Mouse (Mus musculus) CH12.LX (cell line): ENCODE measurements around the gene Vmn1r188. TPM values are rescaled to one million over a fixed set of nuclear protein-coding genes. Genes with fewer than 3 reads are reported as not detected.

Source experiments
- DNase-seq: peaks from one replicate; pipeline ENCODE4 v3.0.0-alpha.2; 2013; ENCODE audit errors: extremely low read depth
- H3K27ac ChIP-seq: 2 replicates; pipeline ENCODE4 v1.5.1; 2012; ENCODE audit warnings: low read depth, mild to moderate bottlenecking, control low read depth, moderate library complexity; ENCODE audit not compliant: insufficient read depth
- H3K27me3 ChIP-seq: replicated peaks from 2 replicates; pipeline ENCODE3; 2012; ENCODE audit warnings: inconsistent platforms
- H3K36me3 ChIP-seq, 2 experiments: replicated peaks in 1 of 2; 2 replicates each; pipeline versions ENCODE3 to v1.6.1; 2012; ENCODE audit warnings: inconsistent platforms in 1 of 2, low read length in 1 of 2, mild to moderate bottlenecking in 1 of 2, mixed read lengths in 1 of 2, moderate library complexity in 1 of 2; ENCODE audit not compliant: control insufficient read depth in 1 of 2, insufficient read depth in 1 of 2
- H3K4me1 ChIP-seq, 2 experiments: 2 replicates each; pipeline ENCODE4 v1.6.1; 2012; ENCODE audit warnings: inconsistent platforms in 1 of 2, moderate library complexity in 1 of 2; ENCODE audit not compliant: insufficient read depth in 2 of 2, control insufficient read depth in 1 of 2
- H3K4me2 ChIP-seq: 2 replicates; pipeline ENCODE4 v1.6.1; 2012; ENCODE audit warnings: low read depth, mild to moderate bottlenecking, control low read depth; ENCODE audit not compliant: poor library complexity, insufficient read depth, severe bottlenecking
- H3K4me3 ChIP-seq, 3 experiments: fragments of 150-350 bp in 1 of 3; sonication (generic) in 1 of 3; replicated peaks in 1 of 3; 2 replicates each; pipeline versions ENCODE3 to v1.5.1; 2011 to 2012; ENCODE audit warnings: low read depth in 2 of 3, low read length in 2 of 3, mild to moderate bottlenecking in 2 of 3, moderate library complexity in 2 of 3, control low read depth in 1 of 3, improper control_type of control experiment in 1 of 3, inconsistent platforms in 1 of 3, mixed read lengths in 1 of 3; ENCODE audit not compliant: poor library complexity in 1 of 3
- H3K79me2 ChIP-seq: replicated peaks from 2 replicates; pipeline ENCODE4 v1.6.1; 2012; ENCODE audit warnings: mild to moderate bottlenecking, moderate library complexity; ENCODE audit not compliant: control insufficient read depth, poor library complexity, insufficient read depth, severe bottlenecking; ENCODE audit errors: extremely low read depth
- H3K9ac ChIP-seq: 2 replicates; pipeline ENCODE4 v1.6.1; 2012; ENCODE audit warnings: low read depth, mild to moderate bottlenecking, control low read depth, moderate library complexity; ENCODE audit not compliant: insufficient read depth
- H3K9me3 ChIP-seq: replicated peaks from 2 replicates; pipeline ENCODE3; 2012; ENCODE audit warnings: low read length, inconsistent platforms, mixed read lengths
- BHLHE40 ChIP-seq: IDR thresholded peaks from 2 replicates; pipeline ENCODE4 v1.6.1; 2011; ENCODE audit warnings: mild to moderate bottlenecking, low read depth, low read length, improper control_type of control experiment
- CHD1 ChIP-seq: IDR thresholded peaks from 2 replicates; pipeline ENCODE4 v1.6.1; 2012; ENCODE audit warnings: low read depth, low read length, improper control_type of control experiment, inconsistent platforms
- CHD2 ChIP-seq: IDR thresholded peaks from 2 replicates; pipeline ENCODE4 v1.6.1; 2011; ENCODE audit warnings: low read length, improper control_type of control experiment
- CTCF ChIP-seq, 2 experiments: IDR thresholded peaks in 1 of 2; conservative IDR thresholded peaks in 1 of 2; 2 replicates each; pipeline ENCODE4 v1.5.1; 2011 to 2012; ENCODE audit warnings: low read depth in 2 of 2, low read length in 2 of 2, improper control_type of control experiment in 1 of 2, inconsistent platforms in 1 of 2, mild to moderate bottlenecking in 1 of 2, moderate library complexity in 1 of 2
- E2F4 ChIP-seq: IDR thresholded peaks from 2 replicates; pipeline ENCODE4 v1.6.1; 2011; ENCODE audit warnings: low read depth, low read length, improper control_type of control experiment; ENCODE audit not compliant: insufficient replicate concordance
- EP300 ChIP-seq: IDR thresholded peaks from 2 replicates; pipeline ENCODE4 v1.6.1; 2011; ENCODE audit warnings: low read length, improper control_type of control experiment
- ETS1 ChIP-seq: conservative IDR thresholded peaks from 2 replicates; pipeline ENCODE4 v1.6.1; 2012; ENCODE audit warnings: low read depth, mild to moderate bottlenecking, inconsistent platforms, low read length, improper control_type of control experiment, moderate library complexity
- GABPA ChIP-seq: IDR thresholded peaks from 2 replicates; pipeline ENCODE4 v1.6.1; 2012; ENCODE audit warnings: low read depth, low read length, improper control_type of control experiment, inconsistent platforms; ENCODE audit not compliant: insufficient replicate concordance
- HCFC1 ChIP-seq: IDR thresholded peaks from 2 replicates; pipeline ENCODE4 v1.6.1; 2012; ENCODE audit warnings: low read depth, mild to moderate bottlenecking, inconsistent platforms, low read length, improper control_type of control experiment
- IRF4 ChIP-seq: IDR thresholded peaks from 2 replicates; pipeline ENCODE4 v1.6.1; 2014; ENCODE audit warnings: low read depth, mild to moderate bottlenecking, inconsistent platforms, low read length, improper control_type of control experiment
- JUN ChIP-seq: IDR thresholded peaks from 2 replicates; pipeline ENCODE4 v1.6.1; 2011; ENCODE audit warnings: low read depth, mild to moderate bottlenecking, low read length, improper control_type of control experiment, moderate library complexity; ENCODE audit not compliant: insufficient read depth
- JUND ChIP-seq: conservative IDR thresholded peaks from 2 replicates; pipeline ENCODE4 v1.6.1; 2011; ENCODE audit warnings: low read depth, low read length, improper control_type of control experiment
- KAT2A ChIP-seq: IDR thresholded peaks from 2 replicates; pipeline ENCODE4 v1.6.1; 2012; ENCODE audit warnings: low read length, improper control_type of control experiment, inconsistent platforms; ENCODE audit not compliant: insufficient replicate concordance
- MAFK ChIP-seq: IDR thresholded peaks from 2 replicates; pipeline ENCODE4 v1.6.1; 2011; ENCODE audit warnings: low read length, improper control_type of control experiment; ENCODE audit not compliant: insufficient replicate concordance
- MAX ChIP-seq: IDR thresholded peaks from 2 replicates; pipeline ENCODE4 v1.6.1; 2011; ENCODE audit warnings: low read length, improper control_type of control experiment
- MAZ ChIP-seq: IDR thresholded peaks from 2 replicates; pipeline ENCODE4 v1.6.1; 2012; ENCODE audit warnings: low read depth, mild to moderate bottlenecking, inconsistent platforms, low read length, improper control_type of control experiment, moderate library complexity
- MEF2A ChIP-seq: IDR thresholded peaks from 2 replicates; pipeline ENCODE4 v1.6.1; 2014; ENCODE audit warnings: low read depth, mild to moderate bottlenecking, inconsistent platforms, low read length, improper control_type of control experiment, borderline replicate concordance
- MXI1 ChIP-seq: IDR thresholded peaks from 2 replicates; pipeline ENCODE4 v1.6.1; 2011; ENCODE audit warnings: mild to moderate bottlenecking, low read depth, low read length, improper control_type of control experiment
- MYC ChIP-seq: IDR thresholded peaks from 2 replicates; pipeline ENCODE4 v1.6.1; 2011; ENCODE audit warnings: low read depth, mild to moderate bottlenecking, improper control_type of control experiment, low read length
- NELFE ChIP-seq: IDR thresholded peaks from 2 replicates; pipeline ENCODE4 v1.6.1; 2011; ENCODE audit warnings: low read depth, low read length, improper control_type of control experiment
- NRF1 ChIP-seq: IDR thresholded peaks from 2 replicates; pipeline ENCODE4 v1.6.1; 2014; ENCODE audit warnings: low read depth, mild to moderate bottlenecking, inconsistent platforms, low read length, improper control_type of control experiment, moderate library complexity
- PAX5 ChIP-seq: IDR thresholded peaks from 2 replicates; pipeline ENCODE4 v1.6.1; 2012; ENCODE audit warnings: low read length, inconsistent platforms, mixed read lengths
- POLR2A ChIP-seq: IDR thresholded peaks from 2 replicates; pipeline ENCODE4 v1.6.1; 2011; ENCODE audit warnings: low read depth, mild to moderate bottlenecking, improper control_type of control experiment, low read length
- POLR2AphosphoS2 ChIP-seq: IDR thresholded peaks from 2 replicates; pipeline ENCODE4 v1.6.1; 2011; ENCODE audit warnings: low read depth, low read length, improper control_type of control experiment
- RAD21 ChIP-seq: IDR thresholded peaks from 2 replicates; pipeline ENCODE4 v1.6.1; 2011; ENCODE audit warnings: low read depth, mild to moderate bottlenecking, low read length, improper control_type of control experiment, moderate library complexity
- RCOR1 ChIP-seq: conservative IDR thresholded peaks from 2 replicates; pipeline ENCODE4 v1.6.1; 2012; ENCODE audit warnings: low read depth, mild to moderate bottlenecking, inconsistent platforms, low read length, improper control_type of control experiment
- SIN3A ChIP-seq: IDR thresholded peaks from 2 replicates; pipeline ENCODE4 v1.6.1; 2012; ENCODE audit warnings: low read length, improper control_type of control experiment, inconsistent platforms
- SMC3 ChIP-seq: IDR thresholded peaks from 2 replicates; pipeline ENCODE4 v1.6.1; 2011; ENCODE audit warnings: low read depth, low read length, improper control_type of control experiment
- TBP ChIP-seq: conservative IDR thresholded peaks from 2 replicates; pipeline ENCODE4 v1.6.1; 2011; ENCODE audit warnings: low read depth, low read length, improper control_type of control experiment
- TCF12 ChIP-seq: IDR thresholded peaks from 2 replicates; pipeline ENCODE4 v1.6.1; 2014; ENCODE audit warnings: low read depth, mild to moderate bottlenecking, inconsistent platforms, low read length, improper control_type of control experiment
- UBTF ChIP-seq: IDR thresholded peaks from 2 replicates; pipeline ENCODE4 v1.6.1; 2012; ENCODE audit warnings: low read depth, mild to moderate bottlenecking, inconsistent platforms, low read length, improper control_type of control experiment, moderate library complexity
- USF1 ChIP-seq: IDR thresholded peaks from 2 replicates; pipeline ENCODE4 v1.6.1; 2014; ENCODE audit warnings: low read depth, mild to moderate bottlenecking, inconsistent platforms, low read length, improper control_type of control experiment
- USF2 ChIP-seq: conservative IDR thresholded peaks from 2 replicates; pipeline ENCODE4 v1.6.1; 2011; ENCODE audit warnings: low read depth, low read length, improper control_type of control experiment
- ZKSCAN1 ChIP-seq: IDR thresholded peaks from 2 replicates; pipeline ENCODE4 v1.6.1; 2012; ENCODE audit warnings: low read depth, inconsistent platforms, low read length, improper control_type of control experiment, borderline replicate concordance
- ZMIZ1 ChIP-seq: IDR thresholded peaks from 2 replicates; pipeline ENCODE4 v1.6.1; 2012; ENCODE audit warnings: low read depth, mild to moderate bottlenecking, inconsistent platforms, low read length, improper control_type of control experiment
- ZNF384 ChIP-seq: IDR thresholded peaks from 2 replicates; pipeline ENCODE4 v1.6.1; 2012; ENCODE audit warnings: low read depth, low read length, improper control_type of control experiment, inconsistent platforms
- dilution Hi-C: fragments of 300-500 bp; cut with MboI; formaldehyde crosslinking; loops from 2 replicates; pipeline ENCODE4 v1.14.3; 2020; ENCODE audit warnings: low sequenced_read_pairs; ENCODE audit not compliant: extremely low pct_unique_long_range_greater_than_20kb, extremely low pct_ligation_motif_present
- in situ Hi-C: fragments of 300-500 bp; cut with MboI; formaldehyde crosslinking; loops from 3 replicates; pipeline ENCODE4 v1.14.3; 2019; ENCODE audit warnings: low sequenced_read_pairs, low pct_ligation_motif_present, low pct_unique_long_range_greater_than_20kb, mixed read lengths
- polyA plus RNA-seq: library from polyadenylated mRNA; unstranded; fragments of >175 nt; gene quantifications from 2 replicates; pipeline ENCODE4 v1.2.1, GENCODE M21; 2012; ENCODE audit warnings: low read depth; ENCODE audit not compliant: insufficient read length
- total RNA-seq, 2 experiments: library from RNA; depleted of rRNA; stranded (reverse); fragments of 300-350 nt in 1 of 2; fragments of >200 nt in 1 of 2; gene quantifications; 2 replicates each; pipeline ENCODE4 v1.2.3; 2012 to 2014

Gene Vmn1r188
- total and polyA plus RNA-seq, 3 experiments, result not detected

DNA sequence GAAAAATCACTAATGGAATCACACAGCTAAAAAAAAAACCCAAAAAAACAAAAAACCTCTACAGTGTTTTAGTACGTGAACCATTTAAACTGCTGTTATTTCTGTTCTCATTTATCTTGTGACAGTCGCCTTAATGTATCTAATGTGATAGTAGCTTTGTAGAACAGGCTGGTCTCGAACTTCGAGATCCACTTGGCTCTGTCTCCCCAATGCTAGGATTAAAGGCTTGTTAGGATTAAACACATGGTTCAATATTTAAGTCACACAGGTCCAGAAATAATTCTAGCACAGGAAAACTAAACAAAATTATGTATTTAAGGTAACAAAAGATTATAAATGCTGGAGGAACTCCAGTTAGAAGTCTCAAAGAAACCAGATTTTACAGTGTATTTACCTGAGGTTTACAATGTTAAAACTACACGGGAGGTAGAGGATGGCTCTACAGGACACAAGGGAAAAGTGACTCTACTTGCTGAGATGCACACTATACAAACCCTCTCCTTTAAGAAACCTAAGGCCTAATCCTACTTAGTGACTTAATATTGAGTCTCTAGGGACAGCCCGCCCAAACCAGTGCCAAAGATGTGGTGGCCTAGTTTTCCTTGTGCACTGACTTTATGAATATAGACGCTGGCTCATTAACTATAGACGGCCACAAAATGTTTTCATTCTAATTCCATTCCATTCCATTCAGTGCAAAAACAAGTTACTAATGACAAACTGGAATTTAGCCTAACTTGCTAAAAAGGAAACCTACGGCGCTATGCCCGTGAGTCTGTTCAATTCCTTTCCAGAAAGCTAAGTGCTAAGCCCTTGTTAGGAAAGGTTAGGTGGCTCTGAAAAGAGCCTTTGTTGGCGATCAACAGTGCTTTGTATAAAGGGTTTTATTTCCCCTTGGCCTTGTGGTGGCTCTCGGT is 42.3 kb upstream of the Vmn1r188 start:
- dilution Hi-C loops, result no loop called here
- no peaks in the 10 kb centered on the region for H3K79me2 ChIP-seq
- H3K9ac ChIP-seq, result peak overlapping the region; percentile 76
- peak overlapping the region; percentile 35 to 48 (median 36) for H3K4me3 ChIP-seq
- peaks cover 0 to 36% of the 10 kb centered on the region in 2 experiments; a peak in 2 of 4 replicates for H3K4me1 ChIP-seq
- peak; percentile 79 for DNase-seq
- H3K27ac ChIP-seq, result peak overlapping the region; percentile 87
- H3K9me3 ChIP-seq, result no peaks in the 10 kb centered on the region
- no peaks in the 10 kb centered on the region for H3K27me3 ChIP-seq
- peak overlapping the region; percentile 41 for H3K4me2 ChIP-seq
- in situ Hi-C loops, result loop anchor here (10.0 to 25.0 kb wide), 2 partner anchors 1383 to 1720 kb away; partner anchors contain the start of genes Abt1, Hist1h1a, Hist1h2ab and Hist1h3a
- no peak for TF ChIP-seq CTCF (conservative IDR thresholded peaks at IDR 0.05 in 1 of 2, IDR thresholded peaks at IDR 0.05 in 1 of 2; ENCODE audit: low read depth in 2 of 2, low read length in 2 of 2)
- no peak for TF ChIP-seq TBP
- TF ChIP-seq RAD21, result no peak
- no peak for TF ChIP-seq MAZ
- no peak for TF ChIP-seq EP300
- no peak for TF ChIP-seq USF1
- peak; percentile 39 for TF ChIP-seq MXI1
- peak; percentile 78 for TF ChIP-seq SIN3A
- TF ChIP-seq USF2, result no peak
- peak; percentile 97 for TF ChIP-seq POLR2AphosphoS2
- TF ChIP-seq IRF4, result no peak
- peak; percentile 77; the same call in 1 of the 2 replicates for TF ChIP-seq CHD2
- no peak for TF ChIP-seq NRF1
- peak; percentile 24 for TF ChIP-seq SMC3
- TF ChIP-seq ZMIZ1, result peak; percentile 97
- no peak for TF ChIP-seq ZNF384
- TF ChIP-seq BHLHE40, result peak; percentile 49; the same call in 1 of the 2 replicates
- no peak for TF ChIP-seq GABPA
- peak; percentile 89; the same call in 1 of the 2 replicates for TF ChIP-seq RCOR1
- peak; percentile 82; the same call in 1 of the 2 replicates for TF ChIP-seq UBTF
- TF ChIP-seq NELFE, result peak; percentile 71
- TF ChIP-seq TCF12, result 0 out of 2 replicates have a peak, but pooled peaks have one; percentile 40
- peak; percentile 68; the same call in 1 of the 2 replicates for TF ChIP-seq MAFK
- TF ChIP-seq MYC, result peak; percentile 57; the same call in 1 of the 2 replicates
- no peak for TF ChIP-seq MEF2A
- TF ChIP-seq ETS1, result no peak
- TF ChIP-seq PAX5, result no peak
- TF ChIP-seq POLR2A, result peak; percentile 78
- TF ChIP-seq JUND, result no peak
- TF ChIP-seq KAT2A, result 0 out of 2 replicates have a peak, but pooled peaks have one; percentile 51
- no peak for TF ChIP-seq JUN
- no peak; the same call in 1 of the 2 replicates for TF ChIP-seq MAX
- TF ChIP-seq CHD1, result peak; percentile 92; the same call in 1 of the 2 replicates
- no peak for TF ChIP-seq ZKSCAN1
- peak; percentile 23; the same call in 1 of the 2 replicates for TF ChIP-seq HCFC1
- TF ChIP-seq E2F4, result 0 out of 2 replicates have a peak, but pooled peaks have one; percentile 59
- TF ChIP-seq, all 38 proteins: peak for 18
- H3K36me3 ChIP-seq, result no peaks in the 10 kb centered on the region
